Mouse (Mus musculus): ENCODE results near the gene Wdr25. TPM values are rescaled to one million over a fixed set of nuclear protein-coding genes. Genes with fewer than 3 reads are reported as not detected.
"Not testable (repeated sequence)": the region's sequence is repeated elsewhere in the genome, so short reads cannot be mapped to it uniquely, and the experiment has no call there.

Gene Wdr25
- polyA plus RNA-seq (2016; fragmentation: Nextera tagmentation; extraction: Ambion mirVana): 7.0 and 9.8 TPM in 2 replicates

GRCm38 (mm10) chr12:108892989-108893714 is at the start of gene Wdr25:
TSS of gene Wdr25 (plus strand) at chr12:108893631.
- Histone ChIP-seq H3K4me2 (replicated peaks) (peak within 1 kb of the TSS; percentile 96), H3K4me3 (peak within 1 kb of the TSS; percentile 88), H3K27ac (no peak within 1 kb of the TSS), H3K9me3 (no peaks in the 10 kb centered on the region), H3K9ac (peak within 1 kb of the TSS; percentile 83), H3K27me3 (replicated peaks) (no peaks in the 10 kb centered on the region), H3K4me1 (peaks cover 15% of the 10 kb centered on the region), H3K36me3 (peaks cover 20% of the 10 kb centered on the region)
- WGBS: 21% methylated on average over 12 of the region's 12 CpGs
- 0 out of 2 replicates have a peak, but pooled peaks have one; percentile 11 for ATAC-seq (ENCODE audit: low FRiP score, low read depth)

- not testable (repeated sequence) for H3K27ac ChIP-seq; ATAC-seq (ENCODE audit: low FRiP score, low read depth); H3K4me2 ChIP-seq (replicated peaks); H3K4me1 ChIP-seq; H3K4me3 ChIP-seq; H3K9me3 ChIP-seq; H3K27me3 ChIP-seq (replicated peaks); H3K9ac ChIP-seq
- peaks cover 25% of the 10 kb centered on the region for H3K36me3 ChIP-seq
- WGBS: 91% methylated on average over 3 of the region's 3 CpGs
Measured at GRCm38 (mm10) chr12:108848033-108848432, 45.4 kb upstream of the Wdr25 start.

- no peak for ATAC-seq (ENCODE audit: low FRiP score, low read depth)
- Histone ChIP-seq H3K9ac (no peak overlapping the region), H3K9me3 (no peaks in the 10 kb centered on the region), H3K4me3 (no peak overlapping the region), H3K27me3 (replicated peaks) (no peaks in the 10 kb centered on the region), H3K36me3 (peaks cover 14% of the 10 kb centered on the region), H3K27ac (no peak overlapping the region), H3K4me2 (replicated peaks) (no peak overlapping the region), H3K4me1 (peaks cover 4% of the 10 kb centered on the region; the same call in 1 of the 2 replicates)
- WGBS: 90% methylated on average over 4 of the region's 4 CpGs
Measured at GRCm38 (mm10) chr12:108849488-108850022, 43.9 kb upstream of the Wdr25 start.

DNA sequence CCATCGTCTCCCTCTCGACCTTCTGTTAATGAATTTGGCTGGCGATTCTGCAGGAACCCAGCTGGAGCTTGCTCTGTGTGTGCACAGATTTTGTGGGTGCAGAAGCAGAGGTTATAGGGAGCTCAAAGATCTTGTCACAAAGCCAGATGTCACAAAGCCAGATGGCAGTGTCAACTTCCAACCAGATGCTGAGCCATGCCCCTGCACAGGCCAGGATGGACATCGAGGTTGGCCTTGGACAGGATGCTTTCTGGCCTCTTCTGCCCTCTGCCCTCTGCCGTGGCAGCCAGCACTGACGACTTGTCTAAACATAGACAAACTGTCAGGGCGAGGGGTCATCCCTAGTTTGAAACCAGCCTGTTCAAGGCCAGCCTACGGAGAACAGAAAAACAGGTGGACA is 43.3 kb upstream of the Wdr25 start:
- Histone ChIP-seq H3K9ac (no peak overlapping the region), H3K4me3 (no peak overlapping the region), H3K4me2 (replicated peaks) (no peak overlapping the region), H3K27ac (no peak overlapping the region), H3K4me1 (peaks cover 4% of the 10 kb centered on the region; the same call in 1 of the 2 replicates), H3K9me3 (no peaks in the 10 kb centered on the region), H3K27me3 (replicated peaks) (no peaks in the 10 kb centered on the region), H3K36me3 (peaks cover 8% of the 10 kb centered on the region)
- no peak for ATAC-seq (ENCODE audit: low FRiP score, low read depth)
- WGBS: 66% methylated on average over 8 of the region's 8 CpGs

GRCm38 (mm10) chr12:108850886-108851285 is 42.5 kb upstream of the Wdr25 start:
- no peak overlapping the region for H3K4me3 ChIP-seq
- H3K4me1 ChIP-seq: peaks cover 4% of the 10 kb centered on the region; the same call in 1 of the 2 replicates
- H3K4me2 ChIP-seq (replicated peaks): no peak overlapping the region
- no peak overlapping the region for H3K9ac ChIP-seq
- H3K27ac ChIP-seq: no peak overlapping the region
- H3K36me3 ChIP-seq: 0 out of 2 replicates have a peak, but pooled peaks cover 5% of the 10 kb centered on the region
- WGBS: 92% methylated on average over 8 of the region's 8 CpGs
- ATAC-seq (ENCODE audit: low FRiP score, low read depth): no peak
- H3K27me3 ChIP-seq (replicated peaks): no peaks in the 10 kb centered on the region
- no peaks in the 10 kb centered on the region for H3K9me3 ChIP-seq

- no peaks in the 10 kb centered on the region for H3K27me3 ChIP-seq (replicated peaks)
- ATAC-seq (ENCODE audit: low FRiP score, low read depth): no peak
- 0 out of 2 replicates have a peak, but pooled peaks cover 3% of the 10 kb centered on the region for H3K36me3 ChIP-seq
- H3K9ac ChIP-seq: no peak overlapping the region
- peaks cover 4% of the 10 kb centered on the region; the same call in 1 of the 2 replicates for H3K4me1 ChIP-seq
- H3K4me3 ChIP-seq: no peak overlapping the region
- H3K27ac ChIP-seq: no peak overlapping the region
- no peaks in the 10 kb centered on the region for H3K9me3 ChIP-seq
- 87% methylated on average over 8 of the region's 8 CpGs for WGBS
- no peak overlapping the region for H3K4me2 ChIP-seq (replicated peaks)
Measured at GRCm38 (mm10) chr12:108852822-108853221, 40.6 kb upstream of the Wdr25 start.

- WGBS: 92% methylated on average over 10 of the region's 10 CpGs
- no peak overlapping the region for H3K4me3 ChIP-seq
- no peaks in the 10 kb centered on the region for H3K9me3 ChIP-seq
- H3K27me3 ChIP-seq (replicated peaks): no peaks in the 10 kb centered on the region
- no peak overlapping the region for H3K4me2 ChIP-seq (replicated peaks)
- no peak overlapping the region for H3K9ac ChIP-seq
- H3K27ac ChIP-seq: no peak overlapping the region
- ATAC-seq (ENCODE audit: low FRiP score, low read depth): no peak
- peaks cover 7% of the 10 kb centered on the region for H3K36me3 ChIP-seq
- H3K4me1 ChIP-seq: peaks cover 4% of the 10 kb centered on the region; the same call in 1 of the 2 replicates
Measured at GRCm38 (mm10) chr12:108855081-108855480, 38.4 kb upstream of the Wdr25 start.

GRCm38 (mm10) chr12:108856186-108856585 is 37.2 kb upstream of the Wdr25 start:
- no peaks in the 10 kb centered on the region for H3K4me1 ChIP-seq
- H3K27ac ChIP-seq: no peak overlapping the region
- H3K36me3 ChIP-seq: peaks cover 18% of the 10 kb centered on the region
- 84% methylated on average over 8 of the region's 8 CpGs for WGBS
- H3K27me3 ChIP-seq (replicated peaks): no peaks in the 10 kb centered on the region
- no peak overlapping the region for H3K4me3 ChIP-seq
- no peaks in the 10 kb centered on the region for H3K9me3 ChIP-seq
- H3K4me2 ChIP-seq (replicated peaks): no peak overlapping the region
- ATAC-seq (ENCODE audit: low FRiP score, low read depth): no peak
- no peak overlapping the region for H3K9ac ChIP-seq

DNA sequence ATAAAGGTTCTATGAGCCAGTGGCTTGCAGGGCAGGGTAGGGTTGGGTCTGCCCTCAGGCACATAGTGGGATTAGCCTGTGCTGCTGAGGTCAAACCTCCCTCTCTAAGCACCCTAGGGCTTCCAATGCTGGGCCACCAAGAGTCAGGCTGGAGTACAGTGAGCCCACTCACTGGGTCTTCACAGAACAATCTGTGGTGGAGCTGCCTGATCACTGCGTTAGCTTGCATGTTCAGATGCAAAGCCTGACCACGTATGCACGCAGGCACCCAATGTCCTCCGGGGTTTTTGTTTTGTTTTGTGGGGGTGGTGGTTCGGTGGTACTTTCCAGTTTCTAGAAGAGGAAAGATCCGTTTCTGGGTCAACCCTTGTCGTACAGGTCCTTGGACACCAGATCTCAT is 36.3 kb upstream of the Wdr25 start:
- Histone ChIP-seq H3K9ac (no peak overlapping the region), H3K4me1 (no peaks in the 10 kb centered on the region), H3K4me3 (no peak overlapping the region), H3K27me3 (replicated peaks) (no peaks in the 10 kb centered on the region), H3K27ac (no peak overlapping the region), H3K4me2 (replicated peaks) (no peak overlapping the region), H3K36me3 (peaks cover 27% of the 10 kb centered on the region), H3K9me3 (no peaks in the 10 kb centered on the region)
- ATAC-seq (ENCODE audit: low FRiP score, low read depth): no peak
- 93% methylated on average over 7 of the region's 7 CpGs for WGBS

DNA sequence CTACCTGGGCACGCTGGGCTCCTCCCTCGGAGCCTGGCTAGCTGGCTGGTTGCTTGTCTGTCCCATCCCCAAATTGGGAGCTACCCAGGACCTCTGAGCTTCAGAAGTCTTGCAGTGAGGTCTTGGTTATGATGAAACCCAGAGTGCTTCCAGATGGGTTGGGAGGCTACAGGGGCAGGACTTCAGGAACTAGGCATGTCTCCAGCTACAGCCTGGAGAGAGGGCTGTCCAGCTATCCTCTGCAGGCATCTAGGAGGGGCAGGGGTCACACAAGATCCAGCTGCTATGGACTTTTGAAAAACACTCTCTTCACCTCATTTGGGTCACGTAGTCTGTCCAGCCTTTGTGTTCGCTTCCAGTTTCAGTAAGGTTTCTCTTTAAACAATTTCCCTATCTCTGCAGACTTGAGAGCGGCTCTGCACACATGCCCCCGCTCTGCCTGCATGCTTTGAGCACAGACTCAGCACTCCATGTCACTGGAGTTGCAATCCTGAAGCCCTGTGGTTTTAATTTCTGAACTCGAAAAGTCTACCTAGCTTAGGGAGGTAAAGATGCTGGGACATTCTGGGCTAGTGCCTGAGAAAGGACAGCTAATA is 35.7 kb upstream of the Wdr25 start:
- WGBS: 85% methylated on average over 7 of the region's 7 CpGs
- Histone ChIP-seq H3K4me2 (replicated peaks) (no peak overlapping the region), H3K27ac (no peak overlapping the region), H3K27me3 (replicated peaks) (no peaks in the 10 kb centered on the region), H3K4me3 (no peak overlapping the region), H3K9me3 (no peaks in the 10 kb centered on the region), H3K9ac (no peak overlapping the region), H3K36me3 (peaks cover 33% of the 10 kb centered on the region), H3K4me1 (no peaks in the 10 kb centered on the region)
- ATAC-seq (ENCODE audit: low FRiP score, low read depth): no peak

DNA sequence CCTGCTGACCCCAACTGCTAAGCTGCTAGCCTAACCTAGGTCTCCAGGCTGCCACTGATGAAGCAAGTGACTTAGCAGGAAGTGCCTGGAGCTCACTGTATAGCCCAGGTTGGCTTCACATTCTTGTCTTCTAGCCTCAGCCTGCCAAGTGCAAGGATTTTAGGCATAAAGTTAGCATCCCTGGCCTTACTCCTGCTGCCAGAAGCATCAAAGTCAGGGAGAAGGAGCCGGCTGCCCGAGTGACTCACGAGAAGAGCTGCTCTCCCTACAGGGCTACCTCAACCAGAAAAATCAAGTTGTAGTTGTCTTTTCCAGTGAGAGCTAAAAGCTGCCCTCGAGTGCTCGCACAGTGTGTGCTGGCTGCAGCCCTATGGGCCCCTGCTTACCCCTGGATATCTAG is 34.9 kb upstream of the Wdr25 start:
- Histone ChIP-seq H3K27ac (no peak overlapping the region), H3K4me3 (no peak overlapping the region), H3K4me2 (replicated peaks) (no peak overlapping the region), H3K9me3 (no peaks in the 10 kb centered on the region), H3K4me1 (no peaks in the 10 kb centered on the region), H3K27me3 (replicated peaks) (no peaks in the 10 kb centered on the region), H3K36me3 (peaks cover 41% of the 10 kb centered on the region), H3K9ac (no peak overlapping the region)
- no peak for ATAC-seq (ENCODE audit: low FRiP score, low read depth)
- 87% methylated on average over 5 of the region's 5 CpGs for WGBS

DNA sequence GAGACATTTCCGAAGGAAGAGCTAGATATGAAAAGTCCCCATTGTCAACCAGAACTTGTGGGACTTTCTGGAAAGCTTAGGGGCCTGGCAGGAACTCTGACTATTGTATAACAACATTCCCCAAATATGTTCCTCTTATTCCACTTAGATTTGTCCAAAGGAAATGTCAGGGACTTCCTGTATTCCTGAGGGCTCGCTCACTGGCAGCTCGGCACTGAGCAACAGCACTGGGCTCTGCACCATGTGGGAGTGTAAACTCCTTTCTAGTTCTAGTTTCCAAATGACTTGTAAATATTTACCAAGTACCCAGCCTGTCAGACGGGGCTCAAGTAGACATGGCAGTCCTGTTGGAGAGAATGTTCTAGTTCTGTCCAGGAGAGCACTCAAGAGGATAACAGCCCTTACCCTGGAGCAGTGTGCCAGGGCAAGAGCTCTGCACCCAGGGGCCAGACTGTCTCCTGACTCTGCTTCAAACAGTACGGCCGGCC is 28.4 kb upstream of the Wdr25 start:
- no peak for ATAC-seq (ENCODE audit: low FRiP score, low read depth)
- Histone ChIP-seq H3K36me3 (peaks cover 100% of the 10 kb centered on the region), H3K4me3 (no peak overlapping the region), H3K4me1 (no peaks in the 10 kb centered on the region), H3K27me3 (replicated peaks) (no peaks in the 10 kb centered on the region), H3K9ac (no peak overlapping the region), H3K9me3 (no peaks in the 10 kb centered on the region), H3K27ac (no peak overlapping the region), H3K4me2 (replicated peaks) (no peak overlapping the region)
- WGBS: 92% methylated on average over 6 of the region's 6 CpGs
